Mouse (Mus musculus) gastrocnemius, postnatal 36 days (tissue): ENCODE measurements around the gene Ptpn5. TPM values are rescaled to one million over a fixed set of nuclear protein-coding genes. Genes with fewer than 3 reads are reported as not detected.

Experiments used
- DNase-seq, 2 experiments: peaks; one replicate each; pipeline ENCODE4 v3.0.0; 2022
- intact Hi-C: fragments of 180-260 bp; cut with DNase I; formaldehyde crosslinking; loops from one replicate; pipeline ENCODE4 v1.15.1; 2025
- total RNA-seq, 2 experiments: library from RNA; stranded (reverse); gene quantifications; 2 replicates each; pipeline ENCODE4 v1.2.3; 2021

Gene Ptpn5
- total RNA-seq, 2 experiments from 2014 or later = not detected

GRCm38 (mm10) chr7:47113383-47113782 is 20.1 kb downstream of the Ptpn5 start:
- DNase-seq = no peak
- intact Hi-C loops = no loop called here

- no peak for DNase-seq
- intact Hi-C loops = no loop called here
Observed at GRCm38 (mm10) chr7:47112036-47112435, 21.4 kb downstream of the Ptpn5 start.

- DNase-seq = no peak
- intact Hi-C loops = no loop called here
Observed at GRCm38 (mm10) chr7:47111121-47111520, 22.4 kb downstream of the Ptpn5 start.

- intact Hi-C loops = no loop called here
- no peak for DNase-seq
Observed at GRCm38 (mm10) chr7:47110511-47110910, 23.0 kb downstream of the Ptpn5 start.

GRCm38 (mm10) chr7:47108779-47109189 is 24.7 kb downstream of the Ptpn5 start:
- intact Hi-C loops = no loop called here
- no peak for DNase-seq

- DNase-seq = no peak
- intact Hi-C loops = no loop called here
Observed at GRCm38 (mm10) chr7:47106949-47107348, 26.5 kb downstream of the Ptpn5 start.

GRCm38 (mm10) chr7:47103671-47104414 is 29.6 kb downstream of the Ptpn5 start:
- intact Hi-C loops = no loop called here
- DNase-seq = no peak

- intact Hi-C loops = no loop called here
- no peak for DNase-seq
Observed at GRCm38 (mm10) chr7:47102970-47103369, 30.5 kb downstream of the Ptpn5 start.

GRCm38 (mm10) chr7:47100615-47101014 is 32.9 kb downstream of the Ptpn5 start:
- DNase-seq = no peak
- intact Hi-C loops = no loop called here

- intact Hi-C loops = no loop called here
- no peak for DNase-seq
Observed at GRCm38 (mm10) chr7:47099306-47099705, 34.2 kb downstream of the Ptpn5 start.

GRCm38 (mm10) chr7:47098044-47098443 is 35.4 kb downstream of the Ptpn5 start:
- intact Hi-C loops = no loop called here
- no peak for DNase-seq

- DNase-seq = no peak
- intact Hi-C loops = loop anchor here (5.0 kb wide), 1 partner anchor 67 kb away; no protein-coding TSS in a partner anchor
Observed at GRCm38 (mm10) chr7:47094969-47095368, 38.5 kb downstream of the Ptpn5 start.

GRCm38 (mm10) chr7:47093935-47094334 is 39.5 kb downstream of the Ptpn5 start:
- no peak for DNase-seq
- intact Hi-C loops = loop anchor here (5.0 kb wide), 1 partner anchor 68 kb away; no protein-coding TSS in a partner anchor

GRCm38 (mm10) chr7:47085075-47085474 is 48.4 kb downstream of the Ptpn5 start:
- intact Hi-C loops = no loop called here
- no peak for DNase-seq

GRCm38 (mm10) chr7:47081277-47081676 is 52.2 kb downstream of the Ptpn5 start:
- intact Hi-C loops = loop anchor here (1.0 to 5.0 kb wide), 3 partner anchors 57 to 119 kb away; no protein-coding TSS in a partner anchor
- peak; percentile 32 to 66 for DNase-seq

- intact Hi-C loops = loop anchor here (1.0 to 5.0 kb wide), 3 partner anchors 57 to 119 kb away; no protein-coding TSS in a partner anchor
- DNase-seq = no peak
Observed at GRCm38 (mm10) chr7:47080868-47081267, 52.6 kb downstream of the Ptpn5 start.

- intact Hi-C loops = no loop called here
- DNase-seq = no peak
Observed at GRCm38 (mm10) chr7:47077451-47077850, 56.0 kb downstream of the Ptpn5 start.

- DNase-seq = no peak
- intact Hi-C loops = no loop called here
Observed at GRCm38 (mm10) chr7:47076729-47077128, 56.8 kb downstream of the Ptpn5 start.

GRCm38 (mm10) chr7:47076193-47076592 is 57.3 kb downstream of the Ptpn5 start:
- intact Hi-C loops = no loop called here
- DNase-seq = no peak

GRCm38 (mm10) chr7:47073536-47074521 is 59.7 kb downstream of the Ptpn5 start:
- no peak for DNase-seq
- intact Hi-C loops = no loop called here

GRCm38 (mm10) chr7:47072551-47072950 is 60.9 kb downstream of the Ptpn5 start:
- DNase-seq = no peak
- intact Hi-C loops = no loop called here
